Mouse (Mus musculus) fibroblast of lung, adult 2 months (primary cell): ENCODE measurements around the gene Gmeb1.
A peak's percentile ranks its signal among the peaks of the same experiment; 100 is the strongest.

ENCODE experiments used
- DNase-seq: peaks from one replicate; pipeline ENCODE4 v3.0.0-alpha.2; 2011; ENCODE audit warnings: low read depth

The Gmeb1 gene

DNA sequence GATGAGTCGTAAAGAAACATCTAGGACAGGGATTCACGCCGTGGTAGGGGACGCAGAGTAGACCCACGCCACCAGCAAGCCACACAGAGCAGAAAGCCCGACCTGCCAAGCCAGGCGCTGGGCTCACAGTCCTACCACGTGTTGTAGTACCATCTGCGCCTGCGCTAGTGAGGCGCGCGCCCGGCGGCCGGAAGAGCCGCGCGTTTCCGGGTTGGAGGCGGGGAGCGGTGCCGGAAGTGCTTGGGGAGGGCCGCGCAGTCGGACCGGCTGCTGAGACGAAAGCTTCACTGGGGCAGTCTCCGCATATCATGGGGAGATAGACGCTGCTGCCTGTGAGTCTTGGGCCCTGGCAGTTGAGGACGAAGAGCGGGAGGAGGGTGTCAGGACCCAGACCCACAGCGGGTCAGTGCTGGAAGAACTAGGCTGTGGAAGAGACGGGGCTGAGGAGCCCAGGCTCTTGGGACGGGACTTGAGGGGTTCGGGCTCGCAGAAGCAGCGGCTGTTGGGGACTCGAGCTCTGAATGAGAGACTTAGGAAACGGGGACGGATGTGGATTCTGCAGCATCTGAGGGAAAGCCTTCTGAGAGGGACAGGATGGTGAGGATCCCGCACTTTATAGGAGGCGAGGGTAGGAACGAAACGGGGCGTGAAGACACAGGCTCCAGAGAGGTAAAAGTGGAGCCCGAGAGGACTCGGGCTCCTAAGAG lies 12.9 kb upstream of the Gmeb1 start, which contains the start of gene Taf12:
TSS of gene Taf12 (plus strand) at position 220 of the 707 bp plus-strand sequence.
- DNase-seq = peak; percentile 80

DNA sequence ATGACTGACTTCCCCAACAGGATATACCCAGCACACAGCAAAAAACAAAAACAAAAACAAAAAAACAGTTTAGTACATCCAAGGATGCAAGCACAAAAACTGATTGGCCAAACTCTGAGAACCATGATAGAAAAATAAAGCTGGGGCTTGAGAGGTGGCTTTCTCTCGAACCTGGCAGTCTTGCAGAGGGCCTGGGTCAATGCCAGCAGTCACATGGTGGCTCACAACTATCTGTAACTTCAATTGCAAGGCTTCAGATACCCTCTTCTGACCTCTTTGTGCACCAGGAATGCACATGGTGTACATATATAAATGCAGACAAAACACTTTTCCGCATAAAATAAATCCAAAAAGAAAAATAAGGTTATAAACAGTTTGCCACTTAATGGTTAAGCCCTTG lies 11.8 kb upstream of the Gmeb1 start:
- DNase-seq = no peak

DNA sequence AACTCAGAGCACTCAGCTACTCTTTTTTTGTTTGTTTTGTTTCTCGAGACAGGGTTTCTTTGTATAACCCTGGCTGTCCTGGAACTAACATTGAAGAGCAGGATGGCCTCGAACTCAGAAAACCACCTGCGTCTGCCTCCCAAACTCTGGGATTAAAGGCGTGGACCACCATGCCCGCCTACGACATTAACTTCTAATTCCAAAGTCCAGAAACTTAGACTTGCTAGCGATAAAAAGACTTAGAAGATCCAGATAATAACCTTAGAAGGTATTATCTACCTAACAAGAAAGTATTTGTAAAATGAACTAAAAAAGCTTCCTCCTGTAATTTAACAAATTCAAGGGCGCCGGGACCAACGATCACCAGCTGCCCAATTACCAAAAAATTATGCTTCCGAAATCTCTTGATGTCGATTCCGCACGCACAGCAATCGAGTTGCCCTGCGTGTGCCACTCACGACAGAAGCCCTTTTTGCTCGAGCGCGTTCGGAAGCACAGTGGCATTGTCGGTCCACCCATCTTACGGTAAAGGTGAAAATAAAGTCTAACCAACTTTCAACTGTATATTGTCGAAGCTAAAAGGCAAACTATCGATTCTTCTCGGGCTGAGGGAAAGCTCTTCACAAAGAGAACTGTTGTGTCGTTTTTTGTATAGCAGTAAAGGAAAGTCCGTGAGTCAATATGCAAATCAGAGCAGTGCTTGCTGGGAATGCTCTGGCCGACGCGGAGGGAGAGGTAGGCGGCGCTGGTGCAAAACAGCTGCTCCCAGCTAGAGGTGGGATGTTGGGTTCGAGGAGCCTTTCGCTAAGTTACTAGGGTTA lies 8.5 kb upstream of the Gmeb1 start:
- DNase-seq = peak; percentile 87

DNA sequence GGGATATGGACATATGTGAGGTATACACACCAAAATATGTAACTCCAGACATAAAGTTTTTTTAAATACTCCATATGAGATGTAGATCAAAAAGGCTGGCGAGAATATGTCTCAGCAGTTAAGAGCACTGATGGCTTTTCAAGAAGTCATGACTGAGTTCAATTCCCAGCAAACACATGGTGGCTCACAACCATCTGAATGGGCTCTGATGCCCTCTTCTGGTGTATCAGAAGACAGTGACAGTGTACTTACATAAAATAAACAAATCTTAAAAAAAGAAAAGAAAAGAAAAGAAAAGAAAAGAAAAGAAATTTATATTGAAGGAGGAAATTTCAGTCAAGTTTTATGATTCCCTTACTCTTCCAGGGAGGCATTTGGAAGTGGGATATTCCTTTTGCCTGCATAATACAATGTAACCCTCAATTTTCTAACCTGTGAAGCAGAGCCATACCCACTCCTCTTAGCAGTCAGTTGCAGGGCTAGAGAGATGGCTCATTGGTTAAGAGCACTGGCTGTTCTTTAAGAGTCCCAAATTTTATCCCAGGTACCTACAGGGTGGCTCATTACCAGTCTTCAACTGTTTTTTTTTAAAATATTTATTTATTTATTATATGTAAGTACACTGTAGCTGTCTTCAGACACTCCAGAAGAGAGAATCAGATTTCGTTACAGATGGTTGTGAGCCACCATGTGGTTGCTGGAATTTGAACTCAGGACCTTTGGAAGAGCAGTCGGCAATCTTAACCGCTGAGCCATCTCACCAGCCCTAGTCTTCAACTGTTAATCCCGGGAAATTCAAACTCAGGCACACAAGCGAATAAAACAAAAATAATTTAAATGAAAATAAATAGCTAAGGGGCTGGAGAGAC lies 7.7 kb upstream of the Gmeb1 start:
- no peak for DNase-seq

DNA sequence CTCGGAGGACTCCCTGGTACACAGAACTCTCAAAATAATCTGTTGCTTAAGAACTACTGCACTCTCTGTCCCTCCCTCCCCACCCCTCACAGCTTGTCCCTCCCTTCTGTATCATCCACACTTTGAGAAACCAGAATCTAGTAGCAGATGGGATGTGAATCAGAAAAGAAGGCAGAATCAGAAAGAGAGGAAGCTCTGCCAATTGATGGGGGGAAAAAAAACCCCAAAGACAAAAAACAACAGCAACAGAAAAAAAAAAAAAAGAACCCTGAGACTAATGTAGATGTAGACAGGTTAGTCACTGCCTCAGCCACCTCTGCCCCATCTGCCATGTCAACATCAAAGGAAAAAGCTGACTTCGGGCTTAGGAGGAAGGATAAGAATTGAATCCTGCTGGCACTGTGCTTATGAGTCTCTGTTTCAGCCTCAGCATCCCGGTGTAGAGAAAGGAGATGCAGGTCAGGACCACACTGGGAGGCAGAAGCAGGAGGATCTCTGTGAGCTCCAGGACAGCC lies 5.5 kb upstream of the Gmeb1 start:
- DNase-seq = no peak

DNA sequence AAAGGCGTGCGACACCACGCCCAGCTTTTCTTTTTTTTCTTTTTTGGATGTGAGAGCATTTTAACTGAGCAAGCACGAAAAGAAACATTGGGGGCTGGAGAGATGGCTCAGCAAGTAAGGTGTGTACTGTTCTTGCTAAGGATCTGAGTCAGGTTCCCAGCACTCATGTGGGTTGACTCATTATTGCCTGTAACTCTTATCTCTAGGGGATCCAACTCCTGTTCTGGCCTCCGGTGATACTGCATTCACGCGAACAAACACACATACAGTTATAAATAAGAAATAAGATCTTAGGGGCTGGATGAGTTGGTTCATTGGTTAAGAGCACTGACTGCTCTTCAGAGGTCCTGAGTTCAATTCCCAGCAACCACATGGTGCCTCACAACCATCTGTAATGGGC lies 1.9 kb upstream of the Gmeb1 start:
- no peak for DNase-seq

DNA sequence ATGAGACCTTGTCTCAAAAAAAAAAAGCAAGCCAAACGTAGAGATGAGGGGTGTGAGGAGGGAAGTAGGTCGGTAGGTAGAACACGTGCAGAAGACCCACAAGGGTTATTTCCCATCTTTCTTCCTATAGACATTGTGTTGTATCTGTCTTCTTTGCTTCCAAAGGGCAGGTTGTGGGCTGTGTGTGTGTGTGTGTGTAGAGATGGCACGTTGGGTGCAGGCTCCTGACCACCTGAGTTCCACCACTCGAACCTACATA lies 885 bp upstream of the Gmeb1 start:
- no peak for DNase-seq

DNA sequence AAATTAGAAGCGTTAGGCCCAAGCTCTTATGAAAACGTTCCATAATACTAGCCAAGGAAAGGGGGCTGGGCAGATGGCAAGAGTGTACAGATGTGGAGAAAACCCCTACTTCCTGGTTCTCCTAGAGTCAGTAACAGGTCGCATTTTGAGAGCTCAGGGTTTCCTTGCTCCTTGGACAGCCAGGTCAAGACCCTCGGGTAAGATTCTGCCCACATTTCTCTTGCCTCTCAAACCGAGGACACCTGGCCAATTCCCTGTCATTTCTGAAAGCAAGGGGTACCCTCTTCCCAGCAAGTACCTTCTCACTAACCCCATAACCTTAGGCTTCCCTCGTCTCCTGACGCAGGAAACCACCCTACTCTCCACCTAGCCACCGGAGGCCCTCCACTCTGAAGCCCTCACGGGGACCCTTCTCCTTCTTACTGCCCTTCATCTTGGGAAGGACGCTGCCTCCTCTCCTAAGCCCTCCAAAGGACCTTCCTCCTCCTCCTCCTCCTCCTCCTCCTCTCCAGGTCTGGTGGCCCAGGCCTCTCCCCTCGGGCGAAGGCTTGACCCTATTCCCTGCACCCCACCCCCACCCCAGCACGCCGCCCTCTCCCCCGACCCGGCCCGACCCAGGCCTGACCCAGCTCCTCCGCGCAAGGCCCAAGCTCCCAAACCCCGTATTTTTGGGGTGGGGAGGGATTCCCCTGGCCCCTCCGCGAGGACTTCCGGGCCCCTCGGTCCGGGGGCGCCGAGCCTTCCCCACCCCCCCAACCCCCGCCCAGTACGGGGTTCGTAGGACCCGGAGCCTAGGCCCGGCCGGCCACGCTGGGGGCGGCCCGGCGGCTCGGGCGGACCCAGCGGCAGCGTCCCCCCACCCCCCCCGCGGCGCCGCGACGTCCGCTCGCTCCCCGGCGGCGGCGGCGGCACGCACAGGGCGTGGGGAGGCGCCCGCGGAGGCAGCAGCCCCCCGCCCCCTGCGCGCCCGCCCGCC lies 710 bp downstream of the Gmeb1 start:
- DNase-seq = no peak

DNA sequence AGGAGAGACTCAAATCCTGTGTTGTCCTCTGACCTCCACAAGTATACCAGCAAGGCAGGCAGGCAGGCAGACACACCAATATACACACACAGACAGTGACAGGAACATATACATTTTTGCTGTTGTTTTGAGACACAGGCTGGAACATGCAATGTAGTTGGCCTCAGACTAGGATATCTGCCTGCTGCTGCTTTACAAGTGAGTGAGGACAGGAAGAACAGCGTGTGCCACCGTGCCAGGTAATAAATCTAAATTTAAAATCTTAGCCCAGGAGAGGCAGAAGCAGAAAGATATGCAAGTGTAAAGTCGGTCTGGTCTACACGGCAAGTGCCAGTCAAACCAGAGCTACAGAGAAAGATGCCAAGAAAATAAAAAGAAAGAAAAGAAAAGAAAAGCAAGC lies 2.2 kb downstream of the Gmeb1 start:
- no peak for DNase-seq

DNA sequence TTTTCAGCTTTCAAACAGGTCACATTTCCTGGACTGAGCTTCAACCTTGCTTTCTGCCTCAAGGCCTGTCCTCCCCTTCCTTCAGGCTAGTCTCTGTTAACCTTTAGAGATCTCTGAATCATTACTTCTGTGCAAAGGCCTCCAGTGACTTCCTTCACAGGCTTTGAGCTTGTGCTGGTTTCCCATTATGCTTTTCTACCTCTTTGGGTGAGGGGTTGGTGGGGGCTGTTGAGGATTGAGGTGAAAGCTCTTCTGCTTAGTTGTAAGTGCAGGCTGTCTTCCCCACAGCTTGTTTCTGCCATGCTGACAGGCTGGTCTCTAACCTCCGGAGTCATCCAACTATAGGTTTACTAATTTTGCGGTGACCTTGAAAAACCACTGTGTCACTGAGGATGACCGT lies 5.0 kb downstream of the Gmeb1 start:
- no peak for DNase-seq

DNA sequence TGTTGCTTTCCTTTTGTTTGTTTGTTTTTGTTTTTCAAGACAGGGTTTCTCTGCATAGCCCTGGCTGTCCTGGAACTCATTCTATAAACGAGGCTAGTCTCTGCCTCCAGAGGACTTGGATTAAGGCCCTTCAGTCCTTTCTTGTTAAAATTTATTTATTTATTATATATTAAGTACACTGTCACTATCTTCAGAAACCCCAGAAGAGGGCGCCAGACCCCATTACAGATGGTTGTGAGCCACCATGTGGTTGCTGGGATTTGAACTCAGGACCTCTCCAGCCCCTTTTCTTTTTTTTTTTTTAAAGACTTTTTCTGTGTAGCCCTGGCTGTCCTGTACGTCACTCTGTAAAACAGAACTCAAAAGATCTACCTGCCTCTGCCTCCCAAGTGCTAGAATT lies 6.4 kb downstream of the Gmeb1 start:
- no peak for DNase-seq

DNA sequence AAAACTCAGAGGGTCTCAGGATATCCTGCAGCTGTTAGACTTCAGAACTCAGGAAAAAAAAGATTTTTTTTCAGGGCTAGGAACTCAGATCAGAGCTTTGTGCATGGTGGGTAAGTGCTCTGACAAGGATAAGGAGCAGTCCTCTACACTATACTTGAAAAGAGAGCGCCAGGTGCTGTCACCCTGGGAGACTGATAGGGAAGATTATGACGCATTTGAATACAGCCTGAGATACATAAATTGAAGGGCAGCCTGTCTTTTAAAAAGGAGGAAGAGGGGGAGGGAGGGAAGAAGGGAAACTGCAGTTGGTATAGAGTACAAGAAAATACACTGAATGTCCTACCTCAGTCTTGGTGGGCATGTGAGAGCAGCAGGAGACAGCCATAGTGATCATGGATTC lies 7.8 kb downstream of the Gmeb1 start:
- no peak for DNase-seq

DNA sequence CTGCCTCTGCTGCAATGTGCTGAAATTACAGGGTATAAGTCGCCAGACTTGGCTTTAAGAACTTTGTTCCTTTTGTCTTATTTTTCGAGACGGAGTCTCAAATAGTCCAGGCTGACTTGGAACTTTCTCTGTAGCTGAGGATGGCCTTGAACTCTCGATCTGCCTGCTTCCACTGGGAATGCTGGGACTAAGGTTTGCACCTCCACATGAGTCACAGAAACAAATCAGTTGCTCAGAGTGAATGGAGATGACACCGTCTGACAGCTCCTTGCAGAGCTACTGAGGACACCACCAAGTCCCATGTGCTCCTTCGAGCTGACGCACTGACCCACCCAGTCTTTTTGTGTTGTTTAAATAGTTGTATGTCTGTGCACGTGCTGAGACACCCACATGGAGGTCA lies 8.3 kb downstream of the Gmeb1 start:
- no peak for DNase-seq

DNA sequence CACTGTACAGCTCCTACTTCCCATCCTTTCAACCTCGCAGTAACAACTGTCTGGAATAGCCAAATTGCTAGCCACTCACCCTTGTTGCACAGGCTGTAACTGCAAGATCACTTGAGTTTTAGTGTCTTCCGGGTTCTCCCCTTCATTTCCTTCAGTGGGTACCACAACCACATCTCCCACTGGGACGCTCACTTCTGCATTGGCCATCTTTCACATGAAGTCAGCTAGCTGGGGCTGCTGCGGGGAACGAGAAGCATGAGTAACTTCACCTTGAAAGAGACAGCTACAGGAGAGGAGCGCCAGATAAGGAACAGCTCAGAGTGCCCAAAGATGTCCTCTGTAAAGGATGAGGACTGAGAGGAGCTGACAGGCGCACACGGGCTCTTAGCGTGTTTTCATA lies 9.8 kb downstream of the Gmeb1 start:
- DNase-seq = no peak

DNA sequence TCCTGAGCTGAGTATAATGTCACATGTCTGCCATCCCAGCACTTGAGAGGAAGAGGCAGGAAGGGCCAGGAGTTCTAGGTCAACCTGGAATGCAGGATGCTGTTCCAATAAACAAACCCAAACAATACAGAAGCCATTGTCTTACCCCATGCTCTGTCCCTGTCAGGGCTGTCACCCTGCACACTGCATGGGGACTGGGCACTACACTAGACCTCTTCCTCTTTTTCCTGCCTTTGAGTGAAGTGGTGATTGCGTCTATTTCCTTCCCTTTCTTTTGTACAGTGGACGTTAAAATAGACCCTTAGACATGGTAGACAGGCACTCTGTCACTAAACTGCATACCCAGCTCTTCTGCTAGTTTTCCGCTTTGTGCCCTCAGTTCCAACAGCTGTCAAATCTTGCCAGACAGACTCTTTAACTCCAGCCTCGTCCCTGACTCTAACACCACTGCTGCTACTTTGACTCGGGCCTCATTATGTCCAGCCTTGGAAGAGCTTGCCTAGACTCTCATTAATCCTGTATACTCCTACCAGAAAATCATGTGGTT lies 13.9 kb downstream of the Gmeb1 start:
- DNase-seq = no peak

DNA sequence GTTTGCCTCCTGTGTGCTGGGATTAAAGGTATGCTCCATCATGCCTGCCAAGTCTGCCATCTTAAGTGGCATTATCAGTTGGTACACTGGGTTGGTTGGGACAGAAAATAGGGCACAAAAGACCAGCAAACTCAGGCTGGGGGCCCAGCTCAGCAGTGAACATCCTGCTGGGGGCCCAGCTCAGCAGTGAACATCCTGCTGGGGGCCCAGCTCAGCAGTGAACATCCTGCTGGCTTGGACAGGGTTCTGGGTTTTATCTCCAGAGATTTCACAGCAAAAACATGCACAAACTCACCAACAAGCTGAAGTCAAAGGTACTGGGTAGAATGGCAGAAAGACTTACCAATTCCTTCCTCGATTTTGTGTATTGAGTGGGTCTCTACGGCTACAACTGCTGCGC lies 15.8 kb downstream of the Gmeb1 start:
- DNase-seq = no peak

DNA sequence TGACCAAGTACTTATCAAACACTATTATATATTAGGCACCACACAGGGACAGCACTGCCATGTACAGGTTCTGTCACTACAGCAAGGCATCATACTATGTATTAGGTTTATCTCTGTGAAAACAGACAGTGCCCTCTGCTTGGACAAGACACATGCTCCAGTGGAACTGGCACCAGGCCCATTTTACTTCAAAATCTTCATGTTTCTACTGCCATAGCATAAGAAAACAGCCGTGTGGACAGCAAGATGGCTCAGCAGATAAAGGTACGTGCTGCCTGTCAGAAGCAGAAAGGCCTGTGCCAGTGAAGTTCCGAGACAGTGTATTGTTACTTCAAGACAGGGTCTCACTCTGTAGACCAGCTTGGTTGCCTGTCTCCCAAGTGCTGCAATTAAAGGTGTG lies 20.2 kb downstream of the Gmeb1 start:
- DNase-seq = no peak

DNA sequence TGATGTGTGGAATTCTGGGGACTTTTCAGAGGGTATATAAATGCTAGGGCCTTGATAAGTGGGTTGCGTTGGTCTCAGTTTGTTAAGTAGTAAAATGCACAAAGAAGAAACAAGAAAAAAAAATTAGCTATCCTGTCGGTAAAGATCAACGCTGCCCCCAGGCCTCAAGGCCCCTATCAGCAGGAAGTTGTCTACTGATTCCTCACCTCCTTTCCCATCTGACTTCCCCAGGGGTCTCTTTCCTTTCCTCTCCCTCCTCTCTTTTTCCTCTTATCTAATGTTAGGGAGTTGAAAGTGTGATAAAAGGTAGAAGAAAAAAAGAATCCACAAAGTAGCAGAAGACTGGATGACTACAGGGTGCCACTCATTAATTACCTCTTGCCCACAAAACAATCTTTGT lies 21.0 kb downstream of the Gmeb1 start:
- no peak for DNase-seq

DNA sequence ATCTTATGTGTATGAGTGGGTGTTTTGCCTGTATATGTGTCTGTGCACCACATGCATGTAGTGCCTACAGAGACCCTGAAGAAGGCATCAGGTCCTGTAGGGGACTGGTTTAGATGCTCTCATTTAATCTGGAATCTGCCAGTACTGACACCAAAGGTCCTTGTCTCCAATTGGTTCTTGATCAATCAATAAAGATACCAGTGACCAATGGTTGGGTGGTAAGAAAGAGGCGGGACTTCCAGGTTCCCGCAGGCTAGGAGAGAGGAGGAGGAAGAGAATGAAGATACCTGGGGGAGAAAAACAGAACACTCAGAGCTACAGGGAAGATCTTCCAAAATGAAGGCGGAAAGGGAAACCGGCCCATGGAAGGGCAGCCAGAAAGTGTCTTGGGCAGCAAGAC lies 23.0 kb downstream of the Gmeb1 start:
- no peak for DNase-seq

DNA sequence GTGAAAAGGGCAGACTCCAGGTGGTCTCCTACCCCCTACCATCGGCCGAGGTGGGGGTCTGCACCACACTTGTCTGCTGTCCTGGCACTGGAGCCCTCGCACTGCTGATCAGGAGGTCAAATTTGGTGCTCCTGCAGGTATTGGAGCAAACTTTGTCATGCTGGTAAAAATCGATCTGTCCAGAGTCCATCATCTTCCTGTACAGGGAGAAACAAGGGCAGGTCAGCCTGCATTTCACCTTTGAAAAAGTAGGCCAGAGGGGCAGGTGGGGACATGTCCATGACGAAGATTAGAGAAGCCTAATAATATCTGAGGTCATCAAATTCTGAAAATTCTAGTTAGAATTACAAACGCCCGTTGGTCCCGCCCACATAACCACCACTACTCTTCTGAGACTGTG lies 26.7 kb downstream of the Gmeb1 start:
- DNase-seq = no peak

DNA sequence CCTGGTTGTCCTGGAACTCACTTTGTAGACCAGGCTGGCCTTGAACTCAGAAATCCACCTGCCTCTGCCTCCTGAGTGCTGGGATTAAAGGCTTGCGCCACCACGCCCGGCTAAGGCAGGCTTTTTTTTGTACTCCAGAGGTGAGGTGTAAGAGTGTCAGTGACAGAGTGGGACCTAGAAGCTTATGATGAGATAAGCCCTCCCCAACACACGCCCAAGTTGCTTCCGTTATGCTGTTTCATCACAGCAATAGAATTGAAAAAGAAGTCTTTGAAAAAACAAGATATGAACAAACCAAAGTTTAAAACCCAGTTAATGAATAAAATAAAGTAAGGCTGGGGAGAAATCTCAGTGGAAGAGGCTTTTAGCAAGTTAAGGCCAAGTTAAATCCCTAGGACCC lies 31.0 kb downstream of the Gmeb1 start:
- DNase-seq = no peak
